Mouse (Mus musculus): ENCODE data around the gene Srcin1.

- TF ChIP-seq POLR2AphosphoS2 (IDR thresholded peaks at IDR 0.05; ENCODE audit: insufficient read length, low read depth) (no peak), CEBPB (IDR thresholded peaks at IDR 0.05; ENCODE audit: insufficient read depth, poor library complexity, severe bottlenecking) (no peak), MYOD1 (IDR thresholded peaks at IDR 0.05; ENCODE audit: control insufficient read depth in 1 of 3, insufficient read length in 2 of 3, low read depth in 2 of 3) (no peak)
Measured at GRCm38 (mm10) chr11:97505784-97506183, 70.2 kb downstream of the Srcin1 start.

All from myocyte (in vitro differentiated cells).